8 mouse cellular contexts compared by ENCODE assay signal in the genomic region with DNA sequence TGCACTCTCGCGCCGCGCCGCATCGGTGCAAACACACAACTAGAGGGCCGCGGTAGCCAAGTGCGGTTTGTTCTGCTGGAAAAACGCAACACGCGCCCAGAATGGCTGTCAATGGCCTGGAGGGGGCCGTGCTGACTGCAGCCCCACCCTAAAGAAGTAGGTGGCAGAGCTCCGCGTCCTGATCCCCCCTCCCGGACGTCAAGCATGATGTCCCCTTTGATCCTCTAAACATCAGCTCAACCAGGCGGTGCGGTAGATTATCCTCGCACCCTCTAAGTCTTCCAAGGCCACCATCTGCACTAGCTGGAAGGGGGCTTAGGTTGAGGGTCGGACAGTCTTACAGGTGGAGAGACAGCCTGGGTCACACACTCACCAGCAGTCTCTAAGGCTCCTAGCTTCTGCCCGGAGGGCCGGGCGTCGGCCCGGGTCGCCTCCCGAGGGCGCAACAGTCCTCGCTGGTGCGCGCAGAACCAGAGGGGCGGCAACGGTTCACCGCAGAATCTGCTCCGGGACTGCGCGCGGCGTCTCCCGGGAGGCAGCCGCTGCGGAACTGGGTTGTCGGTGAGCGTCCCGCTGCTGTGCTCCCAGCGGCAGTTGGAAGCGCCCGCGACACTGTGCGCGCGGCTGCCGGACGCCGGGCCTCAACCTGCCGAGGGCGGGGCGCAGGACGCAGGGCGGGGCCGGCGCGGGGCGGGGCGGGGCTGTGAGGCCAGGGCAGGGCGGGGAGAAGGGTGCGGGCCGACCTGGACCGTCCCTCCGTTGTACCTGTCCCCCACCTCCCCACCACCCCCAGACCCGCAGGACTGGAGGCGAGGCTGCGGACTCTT. TPM values are rescaled to one million over a fixed set of nuclear protein-coding genes. Genes with fewer than 3 reads are reported as not detected.
DNase-seq lines count a peak whose midpoint lies in the region; ATAC-seq and TF ChIP-seq lines count a peak whose summit lies in the region.

A gene (minus strand): TSS at position 648 of the 827 bp plus-strand sequence.

- ATAC-seq in erythroid progenitor cell, adult 5-6 weeks (replicated peaks; ENCODE audit: low FRiP score, poor library complexity, severe bottlenecking): peak; percentile 40
- ATAC-seq in heart, embryonic 13.5 days (ENCODE audit: extremely low read depth, insufficient number of reproducible peaks, low FRiP score, low TSS enrichment): peak; percentile 80
- ATAC-seq in kidney, postnatal 0 days (replicated peaks; ENCODE audit: low FRiP score, low read depth): peak; percentile 90
- ATAC-seq in liver, embryonic 15.5 days (ENCODE audit: insufficient read depth): peak; percentile 80
- peak; percentile 81 for ATAC-seq in neural tube, embryonic 11.5 days (ENCODE audit: insufficient read depth, low FRiP score, low TSS enrichment)
- ATAC-seq in stomach, embryonic 15.5 days (ENCODE audit: insufficient read depth, low FRiP score, low read depth): peak; percentile 87

- H3K9ac ChIP-seq in heart, embryonic 13.5 days: peak within 1 kb of the TSS; percentile 85
- peak within 1 kb of the TSS; percentile 59 for H3K9ac ChIP-seq in kidney, postnatal 0 days (ENCODE audit: low read depth, low read length)
- H3K9ac ChIP-seq in liver, embryonic 15.5 days: peak within 1 kb of the TSS; percentile 89
- H3K9ac ChIP-seq in neural tube, embryonic 11.5 days (ENCODE audit: low read length): peak within 1 kb of the TSS; percentile 74
- peak within 1 kb of the TSS; percentile 55 for H3K9ac ChIP-seq in stomach, embryonic 15.5 days

- H3K27me3 ChIP-seq in heart, embryonic 13.5 days (replicated peaks): no peaks in the 10 kb centered on the region
- 0 out of 2 replicates have a peak, but pooled peaks cover 3% of the 10 kb centered on the region for H3K27me3 ChIP-seq in kidney, postnatal 0 days (ENCODE audit: insufficient read depth, low read length)
- H3K27me3 ChIP-seq in liver, embryonic 15.5 days: peaks cover 15% of the 10 kb centered on the region
- peaks cover 9% of the 10 kb centered on the region; the same call in 1 of the 2 replicates for H3K27me3 ChIP-seq in neural tube, embryonic 11.5 days (ENCODE audit: control insufficient read depth, insufficient read depth, low read length)
- H3K27me3 ChIP-seq in stomach, embryonic 15.5 days (replicated peaks): no peaks in the 10 kb centered on the region

- peaks cover 48% of the 10 kb centered on the region for H3K4me1 ChIP-seq in heart, embryonic 13.5 days
- peaks cover 17% of the 10 kb centered on the region for H3K4me1 ChIP-seq in kidney, postnatal 0 days (replicated peaks; ENCODE audit: insufficient read depth, low read length)
- H3K4me1 ChIP-seq in liver, embryonic 15.5 days (replicated peaks): peaks cover 59% of the 10 kb centered on the region
- peaks cover 12% of the 10 kb centered on the region; the same call in 1 of the 2 replicates for H3K4me1 ChIP-seq in neural tube, embryonic 11.5 days (ENCODE audit: control insufficient read depth, insufficient read depth, low read length)
- peaks cover 3% of the 10 kb centered on the region; the same call in 1 of the 2 replicates for H3K4me1 ChIP-seq in stomach, embryonic 15.5 days

- H3K4me3 ChIP-seq in heart, embryonic 13.5 days: peak within 1 kb of the TSS; percentile 75
- peak within 1 kb of the TSS; percentile 68 for H3K4me3 ChIP-seq in kidney, postnatal 0 days (replicated peaks; ENCODE audit: low read depth, low read length)
- H3K4me3 ChIP-seq in liver, embryonic 15.5 days (replicated peaks): peak within 1 kb of the TSS; percentile 77
- H3K4me3 ChIP-seq in neural tube, embryonic 11.5 days (ENCODE audit: low read depth, low read length): peak within 1 kb of the TSS; percentile 65
- H3K4me3 ChIP-seq in stomach, embryonic 15.5 days (replicated peaks): peak within 1 kb of the TSS; percentile 65

- H3K27ac ChIP-seq in heart, embryonic 13.5 days (replicated peaks): peak within 1 kb of the TSS; percentile 89
- H3K27ac ChIP-seq in kidney, postnatal 0 days: peak within 1 kb of the TSS; percentile 48
- H3K27ac ChIP-seq in liver, embryonic 15.5 days (replicated peaks): peak within 1 kb of the TSS; percentile 91
- peak within 1 kb of the TSS; percentile 83 for H3K27ac ChIP-seq in neural tube, embryonic 11.5 days (ENCODE audit: low read depth, low read length)
- peak within 1 kb of the TSS; percentile 87 for H3K27ac ChIP-seq in stomach, embryonic 15.5 days

- H3K4me2 ChIP-seq in heart, embryonic 13.5 days: peak within 1 kb of the TSS; percentile 99
- H3K4me2 ChIP-seq in kidney, postnatal 0 days (ENCODE audit: low read length): peak within 1 kb of the TSS; percentile 100
- H3K4me2 ChIP-seq in liver, embryonic 15.5 days: peak within 1 kb of the TSS; percentile 100
- peak within 1 kb of the TSS; percentile 99 for H3K4me2 ChIP-seq in neural tube, embryonic 11.5 days (ENCODE audit: low read depth)
- peak within 1 kb of the TSS; percentile 100 for H3K4me2 ChIP-seq in stomach, embryonic 15.5 days

- H3K36me3 ChIP-seq in heart, embryonic 13.5 days: peaks cover 11% of the 10 kb centered on the region
- 0 out of 2 replicates have a peak, but pooled peaks cover 3% of the 10 kb centered on the region for H3K36me3 ChIP-seq in kidney, postnatal 0 days (ENCODE audit: insufficient read depth, low read length)
- H3K36me3 ChIP-seq in liver, embryonic 15.5 days (replicated peaks): peaks cover 25% of the 10 kb centered on the region
- H3K36me3 ChIP-seq in neural tube, embryonic 11.5 days (ENCODE audit: control insufficient read depth, insufficient read depth, low read length): no peaks in the 10 kb centered on the region
- no peaks in the 10 kb centered on the region for H3K36me3 ChIP-seq in stomach, embryonic 15.5 days

- peak; percentile 86 for DNase-seq in CD4-positive, CD25-positive, alpha-beta regulatory T cell, adult 2 months (ENCODE audit: low read depth, low spot score)
- DNase-seq in brain, embryonic 18.5 days (ENCODE audit: low read depth, low spot score): peak; percentile 30
- peak; percentile 77 for DNase-seq in kidney, postnatal 0 days (ENCODE audit: low spot score)
- peak; percentile 76 for DNase-seq in neural tube, embryonic 11.5 days (ENCODE audit: low spot score)

- no peaks in the 10 kb centered on the region for H3K9me3 ChIP-seq in heart, embryonic 13.5 days
- H3K9me3 ChIP-seq in kidney, postnatal 0 days (replicated peaks; ENCODE audit: low read length): no peaks in the 10 kb centered on the region
- no peaks in the 10 kb centered on the region for H3K9me3 ChIP-seq in liver, embryonic 15.5 days (replicated peaks)
- H3K9me3 ChIP-seq in neural tube, embryonic 11.5 days (ENCODE audit: control insufficient read depth, low read length): no peaks in the 10 kb centered on the region
- no peaks in the 10 kb centered on the region for H3K9me3 ChIP-seq in stomach, embryonic 15.5 days

- under 1% methylated on average over 55 of the region's 74 CpGs for WGBS in heart, embryonic 13.5 days
- under 1% methylated on average over 73 of the region's 74 CpGs for WGBS in kidney, postnatal 0 days
- WGBS in liver, embryonic 15.5 days (ENCODE audit: insufficient replicate concordance): under 1% methylated on average over 69 of the region's 74 CpGs
- WGBS in neural tube, embryonic 11.5 days: under 1% methylated on average over 60 of the region's 74 CpGs
- under 1% methylated on average over 62 of the region's 74 CpGs for WGBS in stomach, embryonic 15.5 days

- peak; percentile 10; the same call in 1 of the 2 replicates for TF ChIP-seq CTCF in kidney, postnatal 0 days (IDR thresholded peaks at IDR 0.05; ENCODE audit: low read depth)

RNA-seq across cellular contexts. Expression of the gene that starts here (rescaled TPM):
- 70.6 and 89.3 TPM in 2 replicates for total RNA-seq in erythroid progenitor cell, adult 5-6 weeks (2015; ENCODE audit: low replicate concordance)
- 108 and 155 TPM in 2 replicates for total RNA-seq in erythroid progenitor cell, adult 5-6 weeks (2017; ENCODE audit: low replicate concordance)
- 44.7 and 52.5 TPM in 2 replicates for polyA plus RNA-seq in heart, embryonic 13.5 days (2015; fragmentation: Nextera tagmentation; extraction: Ambion mirVana)
- polyA plus RNA-seq in kidney, postnatal 0 days (2015; fragmentation: Nextera tagmentation; extraction: Ambion mirVana): 47.9 and 51.8 TPM in 2 replicates
- polyA plus RNA-seq in liver, embryonic 15.5 days (2015; fragmentation: Nextera tagmentation; extraction: Ambion mirVana): 60.0 and 62.2 TPM in 2 replicates
- 27.6 and 28.7 TPM in 2 replicates for polyA plus RNA-seq in neural tube, embryonic 11.5 days (2014; fragmentation: Nextera tagmentation; extraction: Ambion mirVana)
- polyA plus RNA-seq in stomach, embryonic 15.5 days (2015; fragmentation: Nextera tagmentation; extraction: Ambion mirVana): 58.9 and 60.1 TPM in 2 replicates

Comparison
In these comparisons a context has a peak if more than half of its experiments do, and no peak if none do; other contexts are left out.
1. Peak in every context shown above with its lines: DNase-seq, ATAC-seq, H3K4me3 ChIP-seq and H3K27ac ChIP-seq.
2. DNase-seq: peak in every context shown above with its lines; median percentile 86 in CD4-positive, CD25-positive, alpha-beta regulatory T cell, adult 2 months; 77 in kidney, postnatal 0 days; 76 in neural tube, embryonic 11.5 days; 30 in brain, embryonic 18.5 days.
3. ATAC-seq: peak in every context shown above with its lines; median percentile 90 in kidney, postnatal 0 days; 87 in stomach, embryonic 15.5 days; 81 in neural tube, embryonic 11.5 days; 80 in heart, embryonic 13.5 days; 80 in liver, embryonic 15.5 days; 40 in erythroid progenitor cell, adult 5-6 weeks.